Mouse (Mus musculus): ENCODE results near the gene Fam107b. TPM values are rescaled to one million over a fixed set of nuclear protein-coding genes. Genes with fewer than 3 reads are reported as not detected.

Fam107b gene
- polyA plus RNA-seq, 1 experiment: 31.0 TPM

- Histone ChIP-seq H3K27ac (replicated peaks; ENCODE audit: low read depth, low read length) (no peak overlapping the region), H3K4me3 (ENCODE audit: insufficient read depth, low read depth, low read length) (no peak overlapping the region), H3K4me1 (ENCODE audit: control insufficient read depth, insufficient read depth, insufficient read length, low read length) (no peaks in the 10 kb centered on the region)
These were observed 20.0 kb downstream of the Fam107b start for GRCm38 (mm10) chr2:3590086-3590915.

- Histone ChIP-seq H3K4me3 (ENCODE audit: insufficient read depth, low read depth, low read length) (no peak overlapping the region), H3K27ac (replicated peaks; ENCODE audit: low read depth, low read length) (no peak overlapping the region)
These were observed 20.6 kb downstream of the Fam107b start for GRCm38 (mm10) chr2:3590916-3591197.

GRCm38 (mm10) chr2:3594663-3595318 is 24.5 kb downstream of the Fam107b start:
- no peak overlapping the region for H3K27ac ChIP-seq (replicated peaks; ENCODE audit: low read depth, low read length)
- no peak overlapping the region for H3K4me3 ChIP-seq (ENCODE audit: insufficient read depth, low read depth, low read length)
- no peaks in the 10 kb centered on the region for H3K4me1 ChIP-seq (ENCODE audit: control insufficient read depth, insufficient read depth, insufficient read length, low read length)

More at GRCm38 (mm10) chr2:3590916-3591197, 20.6 kb downstream of the Fam107b start:
- H3K4me1 ChIP-seq (ENCODE audit: control insufficient read depth, insufficient read depth, insufficient read length, low read length): no peaks in the 10 kb centered on the region

- Histone ChIP-seq H3K4me1 (ENCODE audit: control insufficient read depth, insufficient read depth, insufficient read length, low read length) (no peaks in the 10 kb centered on the region), H3K27ac (replicated peaks; ENCODE audit: low read depth, low read length) (no peak overlapping the region), H3K4me3 (ENCODE audit: insufficient read depth, low read depth, low read length) (no peak overlapping the region)
These were observed 30.1 kb downstream of the Fam107b start for GRCm38 (mm10) chr2:3600421-3600820.

GRCm38 (mm10) chr2:3602599-3602998 is 32.3 kb downstream of the Fam107b start:
- H3K27ac ChIP-seq (replicated peaks; ENCODE audit: low read depth, low read length): no peak overlapping the region
- no peak overlapping the region for H3K4me3 ChIP-seq (ENCODE audit: insufficient read depth, low read depth, low read length)
- no peaks in the 10 kb centered on the region for H3K4me1 ChIP-seq (ENCODE audit: control insufficient read depth, insufficient read depth, insufficient read length, low read length)

- Histone ChIP-seq H3K4me1 (ENCODE audit: control insufficient read depth, insufficient read depth, insufficient read length, low read length) (no peaks in the 10 kb centered on the region), H3K27ac (replicated peaks; ENCODE audit: low read depth, low read length) (no peak overlapping the region), H3K4me3 (ENCODE audit: insufficient read depth, low read depth, low read length) (no peak overlapping the region)
These were observed 32.9 kb downstream of the Fam107b start for GRCm38 (mm10) chr2:3603181-3603580.

GRCm38 (mm10) chr2:3608868-3609854 is 38.9 kb downstream of the Fam107b start:
- Histone ChIP-seq H3K4me3 (ENCODE audit: insufficient read depth, low read depth, low read length) (no peak overlapping the region), H3K27ac (replicated peaks; ENCODE audit: low read depth, low read length) (no peak overlapping the region)

GRCm38 (mm10) chr2:3618446-3618845 is 48.2 kb downstream of the Fam107b start:
- Histone ChIP-seq H3K27ac (replicated peaks; ENCODE audit: low read depth, low read length) (no peak overlapping the region), H3K4me3 (ENCODE audit: insufficient read depth, low read depth, low read length) (no peak overlapping the region)

More at GRCm38 (mm10) chr2:3608868-3609854, 38.9 kb downstream of the Fam107b start:
- no peaks in the 10 kb centered on the region for H3K4me1 ChIP-seq (ENCODE audit: control insufficient read depth, insufficient read depth, insufficient read length, low read length)

GRCm38 (mm10) chr2:3621568-3621967 is 51.3 kb downstream of the Fam107b start:
- no peaks in the 10 kb centered on the region for H3K4me1 ChIP-seq (ENCODE audit: control insufficient read depth, insufficient read depth, insufficient read length, low read length)
- no peak overlapping the region for H3K27ac ChIP-seq (replicated peaks; ENCODE audit: low read depth, low read length)
- no peak overlapping the region for H3K4me3 ChIP-seq (ENCODE audit: insufficient read depth, low read depth, low read length)

More at GRCm38 (mm10) chr2:3618446-3618845, 48.2 kb downstream of the Fam107b start:
- H3K4me1 ChIP-seq (ENCODE audit: control insufficient read depth, insufficient read depth, insufficient read length, low read length): no peaks in the 10 kb centered on the region

GRCm38 (mm10) chr2:3622158-3622557 is 51.9 kb downstream of the Fam107b start:
- Histone ChIP-seq H3K27ac (replicated peaks; ENCODE audit: low read depth, low read length) (no peak overlapping the region), H3K4me3 (ENCODE audit: insufficient read depth, low read depth, low read length) (no peak overlapping the region), H3K4me1 (ENCODE audit: control insufficient read depth, insufficient read depth, insufficient read length, low read length) (no peaks in the 10 kb centered on the region)

- Histone ChIP-seq H3K4me3 (ENCODE audit: insufficient read depth, low read depth, low read length) (no peak overlapping the region), H3K27ac (replicated peaks; ENCODE audit: low read depth, low read length) (no peak overlapping the region), H3K4me1 (ENCODE audit: control insufficient read depth, insufficient read depth, insufficient read length, low read length) (no peaks in the 10 kb centered on the region)
These were observed 53.1 kb downstream of the Fam107b start for GRCm38 (mm10) chr2:3623207-3623980.

- Histone ChIP-seq H3K27ac (replicated peaks; ENCODE audit: low read depth, low read length) (no peak overlapping the region), H3K4me1 (ENCODE audit: control insufficient read depth, insufficient read depth, insufficient read length, low read length) (no peaks in the 10 kb centered on the region), H3K4me3 (ENCODE audit: insufficient read depth, low read depth, low read length) (no peak overlapping the region)
These were observed 53.8 kb downstream of the Fam107b start for GRCm38 (mm10) chr2:3623981-3624584.

- Histone ChIP-seq H3K4me1 (ENCODE audit: control insufficient read depth, insufficient read depth, insufficient read length, low read length) (no peaks in the 10 kb centered on the region), H3K4me3 (ENCODE audit: insufficient read depth, low read depth, low read length) (no peak overlapping the region), H3K27ac (replicated peaks; ENCODE audit: low read depth, low read length) (no peak overlapping the region)
These were observed 58.8 kb downstream of the Fam107b start for GRCm38 (mm10) chr2:3629096-3629495.

- no peak overlapping the region for H3K27ac ChIP-seq (replicated peaks; ENCODE audit: low read depth, low read length)
- H3K4me3 ChIP-seq (ENCODE audit: insufficient read depth, low read depth, low read length): no peak overlapping the region
- no peaks in the 10 kb centered on the region for H3K4me1 ChIP-seq (ENCODE audit: control insufficient read depth, insufficient read depth, insufficient read length, low read length)
These were observed 59.5 kb downstream of the Fam107b start for GRCm38 (mm10) chr2:3629741-3630140.

All from brown adipose tissue, adult 24 weeks (tissue).